Mouse (Mus musculus) intestine, postnatal 0 days (tissue): ENCODE measurements around the gene Slc6a20b. TPM values are rescaled to one million over a fixed set of nuclear protein-coding genes. Genes with fewer than 3 reads are reported as not detected.

Experiments
- ATAC-seq: fragments of 200-750 bp; cut with Nextera tagmentation; 2 replicates; pipeline ENCODE4 v1.8.0; 2017; ENCODE audit warnings: mild to moderate bottlenecking, moderate TSS enrichment, moderate library complexity
- H3K27ac ChIP-seq: fragments of 300-500 bp; sonication (generic); 2 replicates; pipeline ENCODE4 v1.5.1; 2014; ENCODE audit warnings: mild to moderate bottlenecking, low read depth, low read length, moderate library complexity
- H3K27me3 ChIP-seq: fragments of 300-500 bp; sonication (generic); replicated peaks from 2 replicates; pipeline ENCODE4 v1.6.1; 2014; ENCODE audit warnings: low read length, mixed read lengths; ENCODE audit not compliant: control insufficient read depth, insufficient read depth
- H3K36me3 ChIP-seq: fragments of 300-500 bp; sonication (generic); 2 replicates; pipeline ENCODE4 v1.6.1; 2014; ENCODE audit warnings: mild to moderate bottlenecking, moderate library complexity; ENCODE audit not compliant: control insufficient read depth, insufficient read depth
- H3K4me1 ChIP-seq: fragments of 300-500 bp; sonication (generic); replicated peaks from 2 replicates; pipeline ENCODE4 v1.6.1; 2014; ENCODE audit warnings: antibody characterized with exemption, low read length, mixed read lengths; ENCODE audit not compliant: control insufficient read depth, insufficient read depth
- H3K4me2 ChIP-seq: fragments of 300-500 bp; sonication (generic); replicated peaks from 2 replicates; pipeline ENCODE4 v1.6.1; 2014; ENCODE audit warnings: low read depth, mild to moderate bottlenecking, moderate library complexity
- H3K4me3 ChIP-seq: fragments of 300-500 bp; sonication (generic); 2 replicates; pipeline ENCODE4 v1.5.1; 2014; ENCODE audit warnings: low read depth, low read length
- H3K9ac ChIP-seq: fragments of 300-500 bp; sonication (generic); 2 replicates; pipeline ENCODE4 v1.6.1; 2014; ENCODE audit warnings: mild to moderate bottlenecking, low read depth, low read length
- H3K9me3 ChIP-seq: fragments of 300-500 bp; sonication (generic); 2 replicates; pipeline ENCODE4 v1.6.1; 2016; ENCODE audit warnings: mixed run types; ENCODE audit not compliant: control insufficient read depth
- CTCF ChIP-seq: sonication (generic); IDR thresholded peaks from 2 replicates; pipeline ENCODE4 v1.5.1; 2016; ENCODE audit warnings: low read depth, mild to moderate bottlenecking, control low read depth, antibody characterized with exemption, moderate library complexity
- WGBS: fragments of 180-500 bp; shearing (Covaris S2); extraction: QIAGEN DNeasy Blood & Tissue Kit; methylation state at CpG from one replicate; pipeline ENCODE4 v1.1.7; 2014; 5-methylcytosine and 5-hydroxymethylcytosine counted together
- polyA plus RNA-seq: library from polyadenylated mRNA; unstranded; fragments of >200 nt; fragmentation: Nextera tagmentation; extraction: Ambion mirVana; gene quantifications from 2 replicates; pipeline ENCODE4 v1.2.1, GENCODE M21; 2015

Slc6a20b gene
- polyA plus RNA-seq, 1 experiment from 2014 or later = 0.17 TPM

- peaks cover 59% of the 10 kb centered on the region for H3K36me3 ChIP-seq
- no peak overlapping the region for H3K27ac ChIP-seq
- WGBS = 70% methylated on average over 3 of the region's 3 CpGs
- H3K27me3 ChIP-seq = no peaks in the 10 kb centered on the region
- no peak overlapping the region for H3K4me3 ChIP-seq
- H3K9ac ChIP-seq = no peak overlapping the region
- no peak for TF ChIP-seq CTCF
- no peak overlapping the region for H3K4me2 ChIP-seq
- no peaks in the 10 kb centered on the region for H3K9me3 ChIP-seq
- H3K4me1 ChIP-seq = no peaks in the 10 kb centered on the region
- no peak for ATAC-seq
These were observed 77.8 kb downstream of the Slc6a20b start for GRCm38 (mm10) chr9:123554599-123554998.

Other genes starting within 250 kb of the Slc6a20b start
- gene Limd1, start 153.9 kb downstream of the Slc6a20b start, polyA plus RNA-seq = 40.6 and 42.9 TPM in 2 replicates
- gene Sacm1l, start 102.8 kb downstream of the Slc6a20b start, polyA plus RNA-seq = 37.3 and 42.6 TPM in 2 replicates
- 0.50 and 0.61 TPM in 2 replicates for gene Ccr9, start 45.9 kb upstream of the Slc6a20b start, polyA plus RNA-seq
- 20.3 and 23.3 TPM in 2 replicates for gene Slc6a20a, start 46.3 kb upstream of the Slc6a20b start, polyA plus RNA-seq
- 25.0 and 26.1 TPM in 2 replicates for gene Lztfl1, start 85.1 kb upstream of the Slc6a20b start, polyA plus RNA-seq
- gene Cxcr6, start 173.9 kb upstream of the Slc6a20b start, polyA plus RNA-seq = 0.90 and 1.3 TPM in 2 replicates
- 3.8 and 5.5 TPM in 2 replicates for gene Fyco1, start 219.3 kb upstream of the Slc6a20b start, polyA plus RNA-seq
- 0.05 TPM in 2 replicates for gene Xcr1, start 229.5 kb upstream of the Slc6a20b start, polyA plus RNA-seq